Mouse (Mus musculus): ENCODE results near the gene Fam173a.

Gene Fam173a

GRCm38 (mm10) chr17:25796951-25797369 lies 4.3 kb upstream of the Fam173a start, which contains the start of gene Metrn:
Metrn (minus strand) TSS chr17:25797136.
- peak; percentile 69 to 75 for DNase-seq (ENCODE audit: low spot score in 2 of 2)

GRCm38 (mm10) chr17:25796211-25796771 lies 3.6 kb upstream of the Fam173a start:
- no peak for DNase-seq (ENCODE audit: low spot score in 2 of 2)

- no peak for DNase-seq (ENCODE audit: low spot score in 2 of 2)
Measured at GRCm38 (mm10) chr17:25795609-25796092, 3.0 kb upstream of the Fam173a start, which contains the start of gene AC134908.4. AC134908.4 (minus strand) TSS chr17:25795659.

- no peak for DNase-seq (ENCODE audit: low spot score in 2 of 2)
Measured at GRCm38 (mm10) chr17:25794998-25795397, 2.3 kb upstream of the Fam173a start.

- no peak for DNase-seq (ENCODE audit: low spot score in 2 of 2)
Measured at GRCm38 (mm10) chr17:25794197-25794596, 1.5 kb upstream of the Fam173a start.

- peak; percentile 85 to 86 for DNase-seq (ENCODE audit: low spot score in 2 of 2)
Measured at GRCm38 (mm10) chr17:25791843-25792527, 716 bp downstream of the Fam173a start.

GRCm38 (mm10) chr17:25791320-25791842 lies 1.3 kb downstream of the Fam173a start:
- no peak for DNase-seq (ENCODE audit: low spot score in 2 of 2)

GRCm38 (mm10) chr17:25786781-25787504 lies 5.8 kb downstream of the Fam173a start:
- no peak for DNase-seq (ENCODE audit: low spot score in 2 of 2)

- no peak for DNase-seq (ENCODE audit: low spot score in 2 of 2)
Measured at GRCm38 (mm10) chr17:25786280-25786679, 6.4 kb downstream of the Fam173a start, which contains the start of gene Ccdc78. Ccdc78 (plus strand) TSS chr17:25786580.

GRCm38 (mm10) chr17:25785281-25785745 lies 7.4 kb downstream of the Fam173a start, which contains the start of gene Haghl:
Haghl (minus strand) TSS chr17:25785673.
- peak; percentile 92 to 95 for DNase-seq (ENCODE audit: low spot score in 2 of 2)

GRCm38 (mm10) chr17:25783861-25784574 lies 8.7 kb downstream of the Fam173a start:
- DNase-seq (ENCODE audit: low spot score in 2 of 2): no peak

GRCm38 (mm10) chr17:25783086-25783485 lies 9.6 kb downstream of the Fam173a start:
- no peak for DNase-seq (ENCODE audit: low spot score in 2 of 2)

- DNase-seq (ENCODE audit: low spot score in 2 of 2): no peak
Measured at GRCm38 (mm10) chr17:25781339-25781738, 11.4 kb downstream of the Fam173a start.

- DNase-seq (ENCODE audit: low spot score in 2 of 2): no peak
Measured at GRCm38 (mm10) chr17:25777948-25778347, 14.8 kb downstream of the Fam173a start.

- DNase-seq (ENCODE audit: low spot score in 2 of 2): no peak
Measured at GRCm38 (mm10) chr17:25775318-25776062, 17.2 kb downstream of the Fam173a start.

GRCm38 (mm10) chr17:25773549-25774120 lies 19.1 kb downstream of the Fam173a start, which contains the start of gene Narfl:
Narfl (plus strand) TSS chr17:25773776.
- DNase-seq (ENCODE audit: low spot score in 2 of 2): peak; percentile 96 to 97

- DNase-seq (ENCODE audit: low spot score in 2 of 2): no peak
Measured at GRCm38 (mm10) chr17:25769331-25769730, 23.4 kb downstream of the Fam173a start.

GRCm38 (mm10) chr17:25765886-25766285 lies 26.8 kb downstream of the Fam173a start:
- no peak for DNase-seq (ENCODE audit: low spot score in 2 of 2)

- DNase-seq (ENCODE audit: low spot score in 2 of 2): no peak
Measured at GRCm38 (mm10) chr17:25762591-25762990, 30.1 kb downstream of the Fam173a start.

- no peak for DNase-seq (ENCODE audit: low spot score in 2 of 2)
Measured at GRCm38 (mm10) chr17:25761561-25761970, 31.1 kb downstream of the Fam173a start.
